Mouse (Mus musculus): Measurements from ENCODE around the gene Rps2.

DNA sequence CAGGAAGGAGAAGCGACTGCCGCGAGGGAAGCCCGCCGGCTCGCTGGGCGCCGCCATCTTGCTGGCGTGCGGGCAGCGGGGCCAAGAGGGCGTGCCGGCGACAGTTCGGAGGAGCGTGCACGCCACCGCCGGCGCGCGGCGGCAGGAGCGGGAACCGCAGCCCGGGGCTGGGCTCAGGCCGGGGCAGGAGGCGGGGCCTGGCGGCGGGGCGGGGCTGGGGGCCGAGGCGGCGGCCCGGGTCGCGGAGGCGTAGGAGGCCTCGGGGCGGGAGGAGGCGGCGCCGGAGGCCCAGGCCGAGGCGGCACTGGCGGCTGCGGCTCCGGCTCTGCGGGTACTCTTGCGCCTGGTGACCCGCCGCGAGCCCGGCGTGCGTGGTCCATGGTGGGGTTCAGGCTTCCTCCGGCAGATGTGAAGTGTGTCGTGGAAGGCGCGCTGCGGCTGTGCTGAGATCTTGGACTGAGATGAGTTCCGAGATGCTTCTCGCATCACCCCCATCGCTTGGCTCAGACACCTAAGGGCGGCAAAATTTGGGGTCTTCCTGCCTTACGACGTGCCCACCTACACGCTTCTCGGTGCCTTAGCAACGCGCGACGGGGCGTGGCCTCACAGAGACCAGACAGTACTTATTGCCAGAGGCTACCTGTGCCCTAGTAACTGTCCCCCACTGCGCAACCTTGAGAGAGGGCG is 21.8 kb upstream of the Rps2 start, which contains the start of the genes Gfer and Noxo1:
- TF ChIP-seq POLR2A (IDR thresholded peaks at IDR 0.05; ENCODE audit: low read depth, low read length) (no peak; the same call in none of the 2 replicates), CTCF (IDR thresholded peaks at IDR 0.05; ENCODE audit: extremely low read depth, insufficient read length, insufficient replicate concordance, low read depth, low read length) (no peak; the same call in 1 of the 2 replicates)

All from small intestine, adult 2 months (tissue).